Mouse (Mus musculus) heart, embryonic 12.5 days (tissue): ENCODE measurements around the gene Cdc16. TPM values are rescaled to one million over a fixed set of nuclear protein-coding genes. Genes with fewer than 3 reads are reported as not detected.
A peak's percentile ranks its signal among the peaks of the same experiment; 100 is the strongest.

Source experiments
- ATAC-seq: fragments of 200-750 bp; cut with Nextera tagmentation; 2 replicates; pipeline ENCODE4 v1.8.0; 2017; ENCODE audit warnings: moderate TSS enrichment, moderate library complexity; ENCODE audit not compliant: insufficient number of reproducible peaks, low FRiP score
- H3K27ac ChIP-seq: fragments of 300-500 bp; sonication (generic); 2 replicates; pipeline ENCODE4 v1.5.1; 2016; ENCODE audit warnings: mild to moderate bottlenecking, moderate library complexity; ENCODE audit not compliant: poor library complexity, severe bottlenecking
- H3K27me3 ChIP-seq: fragments of 300-500 bp; sonication (generic); replicated peaks from 2 replicates; pipeline ENCODE4 v1.6.1; 2016; ENCODE audit warnings: mild to moderate bottlenecking, moderate library complexity
- H3K36me3 ChIP-seq: fragments of 300-500 bp; sonication (generic); 2 replicates; pipeline ENCODE4 v1.6.1; 2016; ENCODE audit warnings: mild to moderate bottlenecking, moderate library complexity
- H3K4me1 ChIP-seq: fragments of 300-500 bp; sonication (generic); replicated peaks from 2 replicates; pipeline ENCODE4 v1.6.1; 2016; ENCODE audit warnings: mild to moderate bottlenecking
- H3K4me2 ChIP-seq: fragments of 300-500 bp; sonication (generic); 2 replicates; pipeline ENCODE4 v1.6.1; 2016; ENCODE audit warnings: mild to moderate bottlenecking, moderate library complexity
- H3K4me3 ChIP-seq: fragments of 300-500 bp; sonication (generic); 2 replicates; pipeline ENCODE4 v1.5.1; 2016; ENCODE audit warnings: mild to moderate bottlenecking
- H3K9ac ChIP-seq: fragments of 300-500 bp; sonication (generic); 2 replicates; pipeline ENCODE4 v1.6.1; 2016; ENCODE audit warnings: mild to moderate bottlenecking, moderate library complexity
- H3K9me3 ChIP-seq: fragments of 300-500 bp; sonication (generic); replicated peaks from 2 replicates; pipeline ENCODE4 v1.6.1; 2016; ENCODE audit warnings: mild to moderate bottlenecking, moderate library complexity
- WGBS: fragments of 180-500 bp; shearing (Covaris S2); methylation state at CpG from one replicate; pipeline ENCODE4 v1.1.7; 2016; 5-methylcytosine and 5-hydroxymethylcytosine counted together
- polyA plus RNA-seq: library from polyadenylated mRNA; unstranded; fragments of >200 nt; fragmentation: Nextera tagmentation; extraction: Ambion mirVana; gene quantifications from 2 replicates; pipeline ENCODE4 v1.2.1, GENCODE M21; 2016

Cdc16 gene
- polyA plus RNA-seq, 1 experiment from 2014 or later = 131 TPM

DNA sequence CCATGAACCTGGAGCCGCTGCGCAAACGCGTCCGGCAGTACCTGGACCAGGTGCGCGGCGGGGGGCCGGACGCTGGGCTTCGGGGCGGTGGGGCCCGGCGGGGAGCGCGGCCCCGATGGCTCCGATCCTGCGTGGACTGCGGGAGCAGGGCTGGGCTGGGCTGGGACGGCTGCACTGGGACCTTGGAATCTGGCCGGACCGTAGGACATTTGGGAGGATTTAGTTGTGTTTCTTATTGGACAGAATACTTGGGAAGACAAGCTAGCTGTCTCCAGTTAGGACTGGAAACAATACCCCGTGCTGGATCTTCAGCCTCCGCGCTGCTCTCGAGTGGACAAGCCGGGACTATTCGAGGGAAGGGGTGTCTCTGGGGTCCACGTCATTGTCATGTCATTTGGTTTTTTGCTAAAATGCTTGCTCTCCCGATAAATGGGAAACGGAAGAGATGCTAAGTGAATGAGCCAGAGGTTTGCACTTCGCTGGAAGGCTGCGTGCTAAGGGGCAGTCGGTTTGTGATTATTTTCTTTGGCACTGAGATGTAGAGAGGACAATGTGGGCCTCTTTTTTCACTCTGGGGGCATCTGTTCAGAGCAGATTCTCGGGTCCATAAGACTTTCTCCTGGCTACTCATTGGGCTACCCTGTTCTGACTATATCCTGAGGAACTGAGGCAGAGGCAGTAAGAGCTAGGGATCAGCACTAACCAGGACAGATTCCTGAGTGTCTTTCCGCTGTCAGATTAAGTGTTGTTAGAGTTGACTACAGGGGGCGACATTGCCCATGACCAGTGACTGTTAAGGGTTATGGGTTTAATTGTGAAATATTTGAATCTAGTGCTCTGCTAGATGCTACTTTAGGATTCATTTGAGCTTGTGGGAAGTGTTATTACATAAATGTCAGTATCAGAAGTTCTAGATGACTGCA is 590 bp downstream of the Cdc16 start:
- under 1% methylated on average over 38 of the region's 38 CpGs for WGBS

DNA sequence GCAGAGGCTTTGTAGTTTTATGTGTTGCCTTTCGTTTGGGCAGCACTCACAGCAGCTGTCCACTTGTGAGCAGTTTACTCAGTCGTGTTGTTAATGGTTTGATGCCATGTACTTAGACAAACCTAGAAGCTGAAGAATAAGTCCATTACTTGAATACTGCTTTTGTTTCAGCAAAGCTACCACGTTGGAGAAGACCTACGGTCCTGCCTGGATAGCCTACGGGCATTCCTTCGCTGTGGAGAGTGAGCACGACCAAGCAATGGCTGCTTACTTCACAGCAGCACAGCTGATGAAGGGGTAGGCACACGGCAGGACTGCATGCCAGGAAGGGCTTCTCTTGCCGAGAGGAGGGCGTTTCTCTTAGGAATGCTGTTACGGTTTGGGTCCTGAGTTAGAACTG is 11.7 kb downstream of the Cdc16 start:
- no peak overlapping the region for H3K4me2 ChIP-seq
- no peak for ATAC-seq
- H3K4me1 ChIP-seq = no peaks in the 10 kb centered on the region
- H3K4me3 ChIP-seq = no peak overlapping the region
- 90% methylated on average over 11 of the region's 11 CpGs for WGBS
- H3K36me3 ChIP-seq = peaks cover 87% of the 10 kb centered on the region
- H3K9me3 ChIP-seq = no peaks in the 10 kb centered on the region
- H3K27me3 ChIP-seq = no peaks in the 10 kb centered on the region
- no peak overlapping the region for H3K27ac ChIP-seq
- H3K9ac ChIP-seq = no peak overlapping the region

More for the DNA sequence above, 590 bp downstream of the Cdc16 start:
- ATAC-seq = peak; percentile 59
- H3K9ac ChIP-seq = peak overlapping the region; percentile 100
- peak overlapping the region; percentile 89 for H3K4me2 ChIP-seq
- H3K36me3 ChIP-seq = peaks cover 20% of the 10 kb centered on the region
- no peaks in the 10 kb centered on the region for H3K27me3 ChIP-seq
- peaks cover 15% of the 10 kb centered on the region for H3K4me1 ChIP-seq
- H3K9me3 ChIP-seq = no peaks in the 10 kb centered on the region
- peak overlapping the region; percentile 100 for H3K4me3 ChIP-seq
- peak overlapping the region; percentile 88 for H3K27ac ChIP-seq

DNA sequence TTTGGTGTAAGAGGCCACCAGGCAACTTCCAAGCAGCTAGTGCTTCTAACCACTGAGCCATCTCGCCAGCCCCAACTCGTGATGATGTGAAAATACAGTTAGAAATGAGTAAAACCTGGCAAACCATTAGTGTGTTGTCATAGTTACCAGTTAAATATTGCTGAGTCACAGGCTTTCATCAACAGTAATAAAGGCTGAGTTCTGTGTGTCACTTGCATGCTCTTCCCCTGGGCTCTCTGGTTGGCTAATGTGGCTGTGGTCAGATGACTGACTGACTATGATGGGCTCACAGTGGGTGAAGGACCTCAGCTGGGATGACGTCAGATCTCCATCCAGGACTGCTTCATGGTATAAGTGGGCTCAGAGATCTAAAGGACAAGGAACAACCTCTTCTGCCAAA is 23.1 kb downstream of the Cdc16 start:
- Histone ChIP-seq H3K36me3 (peaks cover 57% of the 10 kb centered on the region), H3K4me1 (peaks cover 7% of the 10 kb centered on the region), H3K9me3 (no peaks in the 10 kb centered on the region), H3K27ac (no peak overlapping the region), H3K27me3 (no peaks in the 10 kb centered on the region), H3K4me3 (no peak overlapping the region), H3K9ac (no peak overlapping the region), H3K4me2 (no peak overlapping the region)
- ATAC-seq = no peak
- WGBS = 84% methylated on average over 3 of the region's 3 CpGs

DNA sequence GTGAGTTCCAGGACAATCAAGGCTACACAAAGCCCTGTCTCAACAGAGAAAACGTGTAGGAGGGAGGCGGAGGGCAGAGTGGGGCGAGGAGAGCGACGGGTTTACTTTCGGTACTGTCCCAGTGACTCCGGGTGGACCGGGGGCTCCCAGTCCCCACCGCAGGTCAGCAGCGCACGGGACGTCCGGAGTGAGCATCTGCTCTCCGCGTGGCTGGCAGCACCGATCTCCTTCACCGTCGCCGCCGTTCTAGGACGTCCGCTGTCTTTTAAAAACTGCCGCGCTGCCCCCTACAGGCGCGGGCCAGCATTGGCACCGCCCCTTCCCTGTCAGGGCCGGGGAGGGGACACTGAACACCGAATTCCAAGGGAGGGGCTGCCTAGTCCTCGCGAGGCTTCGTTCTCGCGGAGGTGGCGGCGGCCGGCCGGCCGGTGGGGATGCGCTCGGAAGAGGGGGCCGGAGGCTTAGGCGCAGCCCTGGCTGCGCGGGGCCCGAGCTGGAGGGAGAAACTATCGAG is 27.8 kb downstream of the Cdc16 start, which contains the start of gene Upf3a:
TSS of gene Upf3a (plus strand) at position 366 of the 514 bp plus-strand sequence.
- Histone ChIP-seq H3K27ac (peak within 1 kb of the TSS; percentile 94), H3K9me3 (no peaks in the 10 kb centered on the region), H3K4me3 (peak within 1 kb of the TSS; percentile 81), H3K4me2 (peak within 1 kb of the TSS; percentile 77), H3K36me3 (peaks cover 43% of the 10 kb centered on the region), H3K4me1 (peaks cover 11% of the 10 kb centered on the region), H3K27me3 (no peaks in the 10 kb centered on the region), H3K9ac (peak within 1 kb of the TSS; percentile 84)
- ATAC-seq = peak; percentile 94
- under 1% methylated on average over 47 of the region's 47 CpGs for WGBS

DNA sequence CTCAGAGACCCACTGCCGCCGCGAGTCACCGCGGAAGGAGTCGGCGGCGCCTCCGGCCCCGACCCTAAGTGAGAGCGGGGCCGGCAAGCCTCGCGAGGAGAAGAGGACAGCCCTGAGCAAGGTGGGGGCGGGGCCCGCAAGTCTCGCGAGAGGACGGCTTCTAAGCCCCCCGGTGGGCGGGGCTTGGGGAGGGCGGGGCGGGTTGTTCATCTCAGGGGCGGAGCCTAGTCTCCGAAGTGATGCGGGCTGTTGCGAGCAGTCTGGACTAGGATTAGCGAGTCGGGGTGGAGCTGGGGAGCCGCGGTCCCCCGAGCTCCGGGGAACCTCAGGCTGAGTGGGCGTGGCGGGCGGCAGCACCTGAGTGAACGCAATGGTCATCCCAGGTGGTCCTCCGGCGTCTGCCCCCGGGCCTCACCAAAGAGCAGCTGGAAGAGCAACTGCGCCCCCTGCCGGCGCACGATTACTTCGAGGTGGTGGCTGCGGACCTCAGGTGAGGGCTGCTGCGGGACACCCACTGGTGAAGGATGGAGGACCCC is 28.4 kb downstream of the Cdc16 start:
- Histone ChIP-seq H3K4me1 (peaks cover 11% of the 10 kb centered on the region), H3K9ac (peak overlapping the region; percentile 84), H3K36me3 (peaks cover 39% of the 10 kb centered on the region), H3K27me3 (no peaks in the 10 kb centered on the region), H3K27ac (peak overlapping the region; percentile 94), H3K4me3 (peak overlapping the region; percentile 81), H3K4me2 (peak overlapping the region; percentile 77), H3K9me3 (no peaks in the 10 kb centered on the region)
- under 1% methylated on average over 45 of the region's 47 CpGs for WGBS
- peak; percentile 96 for ATAC-seq

DNA sequence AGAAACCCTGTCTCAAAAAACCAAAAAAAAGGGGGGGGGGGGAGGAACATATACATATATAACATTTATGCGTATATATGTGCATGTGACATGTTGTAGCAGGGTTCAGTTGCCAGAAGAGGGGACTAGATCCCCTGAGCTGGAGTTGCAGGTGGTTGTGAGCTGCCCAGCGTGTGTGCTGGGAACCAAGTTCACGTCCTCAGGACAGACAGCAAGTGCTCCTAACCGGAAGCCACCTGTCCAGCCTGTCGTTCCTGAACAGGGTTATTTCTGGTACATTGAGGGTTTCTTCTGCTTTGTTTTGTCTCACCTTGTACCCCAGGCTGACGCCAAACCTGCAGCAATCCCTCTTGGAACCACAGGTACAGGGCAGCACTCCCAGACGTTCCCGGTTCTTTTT is 32.1 kb downstream of the Cdc16 start:
- Histone ChIP-seq H3K9ac (no peak overlapping the region), H3K4me3 (no peak overlapping the region), H3K4me1 (peaks cover 7% of the 10 kb centered on the region), H3K9me3 (no peaks in the 10 kb centered on the region), H3K27me3 (no peaks in the 10 kb centered on the region), H3K4me2 (no peak overlapping the region), H3K36me3 (peaks cover 55% of the 10 kb centered on the region), H3K27ac (no peak overlapping the region)
- 94% methylated on average over 8 of the region's 8 CpGs for WGBS
- ATAC-seq = no peak

DNA sequence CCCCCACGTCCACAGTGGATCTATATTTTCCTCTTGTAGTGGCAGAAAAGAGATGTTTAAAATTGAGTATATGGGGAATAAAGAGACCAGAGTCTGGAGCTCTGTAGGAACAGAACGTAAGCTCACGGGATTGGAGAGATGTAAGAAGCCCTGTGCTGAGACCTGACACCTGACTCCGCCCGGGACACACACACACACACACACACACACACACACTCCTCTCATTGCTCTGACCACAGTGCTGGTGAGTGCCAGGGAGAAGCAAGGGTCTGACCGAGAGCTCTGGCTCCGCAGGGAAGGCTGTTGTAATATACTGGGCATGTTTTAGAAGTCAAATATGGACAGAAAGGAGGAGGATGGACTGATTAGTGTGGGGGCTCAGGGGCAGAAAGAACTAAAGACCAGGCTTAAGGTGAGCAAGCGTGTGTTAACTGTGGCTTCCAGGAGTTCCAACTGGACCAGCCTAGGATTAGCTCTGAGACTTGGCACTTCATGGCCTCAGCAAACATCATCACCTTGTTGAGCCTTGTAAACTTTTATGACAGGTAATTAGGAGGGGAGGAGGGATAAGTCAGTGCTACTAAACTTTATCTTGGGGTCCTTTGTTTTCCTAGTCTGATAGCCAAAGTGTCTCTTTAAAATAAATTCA is 35.7 kb downstream of the Cdc16 start:
- ATAC-seq = no peak
- Histone ChIP-seq H3K4me1 (no peaks in the 10 kb centered on the region), H3K36me3 (peaks cover 79% of the 10 kb centered on the region), H3K27me3 (no peaks in the 10 kb centered on the region), H3K4me3 (no peak overlapping the region), H3K4me2 (no peak overlapping the region), H3K9ac (no peak overlapping the region), H3K9me3 (no peaks in the 10 kb centered on the region), H3K27ac (no peak overlapping the region)
- 88% methylated on average over 8 of the region's 8 CpGs for WGBS

DNA sequence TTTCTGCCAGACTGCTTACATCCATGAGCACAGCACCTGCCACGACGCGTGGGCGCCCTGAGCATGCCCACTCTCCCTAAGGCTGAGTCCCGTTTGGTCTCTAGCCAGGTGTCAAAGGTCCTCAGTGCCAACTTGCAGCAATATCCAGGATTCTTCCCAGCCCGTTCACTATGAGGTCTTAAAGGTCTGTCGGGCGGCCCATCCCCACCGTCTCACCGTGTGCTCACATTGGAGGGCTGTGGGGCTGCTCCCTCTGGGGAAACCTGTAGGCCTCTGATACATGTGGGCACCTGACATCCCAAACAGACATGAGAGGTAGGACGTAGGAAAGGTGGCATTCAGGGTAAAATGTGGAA is 36.2 kb downstream of the Cdc16 start:
- no peaks in the 10 kb centered on the region for H3K4me1 ChIP-seq
- no peaks in the 10 kb centered on the region for H3K9me3 ChIP-seq
- H3K9ac ChIP-seq = no peak overlapping the region
- WGBS = 93% methylated on average over 11 of the region's 11 CpGs
- no peak overlapping the region for H3K4me2 ChIP-seq
- no peak overlapping the region for H3K4me3 ChIP-seq
- H3K27ac ChIP-seq = no peak overlapping the region
- no peaks in the 10 kb centered on the region for H3K27me3 ChIP-seq
- peaks cover 80% of the 10 kb centered on the region for H3K36me3 ChIP-seq
- no peak for ATAC-seq

DNA sequence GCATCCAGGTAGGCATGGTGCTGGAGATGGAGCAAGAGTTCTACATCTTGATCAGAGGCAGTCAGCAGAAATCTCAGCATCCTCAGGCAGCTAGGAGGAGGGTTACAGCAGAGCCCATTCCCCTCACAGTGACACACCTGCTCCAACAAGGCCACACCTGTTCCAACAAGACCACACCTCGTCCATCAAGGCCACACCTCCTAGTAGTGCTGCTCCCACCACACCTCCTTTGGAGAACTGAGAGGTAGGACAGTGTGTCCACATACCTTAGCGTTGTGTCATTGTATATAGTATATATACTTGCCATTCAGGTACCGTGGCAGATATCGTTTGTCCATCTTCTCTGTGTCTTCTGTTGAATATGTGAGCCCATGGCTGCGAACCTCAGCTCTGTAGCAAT is 40.2 kb downstream of the Cdc16 start:
- Histone ChIP-seq H3K27me3 (no peaks in the 10 kb centered on the region), H3K4me3 (no peak overlapping the region), H3K9ac (no peak overlapping the region), H3K36me3 (peaks cover 62% of the 10 kb centered on the region), H3K9me3 (no peaks in the 10 kb centered on the region), H3K4me1 (peaks cover 4% of the 10 kb centered on the region; the same call in 1 of the 2 replicates), H3K4me2 (no peak overlapping the region), H3K27ac (no peak overlapping the region)
- 94% methylated on average over 5 of the region's 5 CpGs for WGBS
- no peak for ATAC-seq

DNA sequence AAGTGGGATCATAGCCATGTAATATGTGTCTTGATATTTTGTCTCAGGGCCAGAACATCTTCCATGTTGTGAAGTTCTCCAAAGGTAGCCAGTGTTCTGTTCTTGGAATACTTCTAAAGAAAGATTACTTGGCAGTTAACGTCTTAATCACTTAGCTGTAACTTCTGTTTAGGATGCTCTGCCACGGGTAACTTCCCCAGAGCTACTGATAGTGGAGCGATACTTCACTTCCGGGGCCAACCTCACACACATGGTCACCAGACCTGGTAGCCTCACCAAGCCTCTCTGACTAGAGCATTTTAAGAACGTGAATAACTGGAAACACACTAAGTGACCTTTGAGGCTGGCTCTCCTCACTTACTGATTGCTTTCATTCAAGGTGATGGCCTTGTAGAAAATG is 42.1 kb downstream of the Cdc16 start:
- Histone ChIP-seq H3K4me2 (no peak overlapping the region), H3K4me3 (no peak overlapping the region), H3K4me1 (peaks cover 4% of the 10 kb centered on the region; the same call in 1 of the 2 replicates), H3K9ac (no peak overlapping the region), H3K9me3 (no peaks in the 10 kb centered on the region), H3K27me3 (no peaks in the 10 kb centered on the region), H3K27ac (no peak overlapping the region), H3K36me3 (peaks cover 44% of the 10 kb centered on the region)
- no peak for ATAC-seq
- 84% methylated on average over 5 of the region's 5 CpGs for WGBS

DNA sequence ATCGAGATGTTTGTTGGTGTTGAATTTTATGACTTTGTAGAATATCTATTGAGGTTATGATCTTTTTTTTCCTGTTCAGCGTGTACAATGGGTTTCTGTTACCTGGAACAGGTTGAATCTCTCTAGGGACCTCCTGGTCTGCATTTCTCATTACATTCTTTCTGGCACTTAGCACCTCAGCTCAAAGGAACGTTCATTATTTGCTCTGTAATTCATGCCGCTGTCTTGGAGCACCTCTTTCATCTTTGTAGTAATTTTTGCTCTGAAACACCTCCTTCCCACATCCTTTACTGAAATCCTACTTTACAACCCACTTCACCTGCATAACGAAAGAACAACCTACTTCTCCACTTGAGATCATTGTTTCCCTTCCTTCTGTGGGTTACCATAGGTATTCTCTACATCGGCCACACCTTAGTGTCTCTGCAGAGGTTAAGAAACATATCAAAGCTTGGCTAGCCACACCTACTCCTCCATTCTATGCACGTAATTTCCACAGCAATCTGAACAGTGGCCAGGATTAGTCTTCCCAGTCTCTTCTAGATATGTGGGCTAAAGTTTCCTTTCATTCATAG is 71.2 kb downstream of the Cdc16 start:
- 64% methylated on average over 7 of the region's 7 CpGs for WGBS
- ATAC-seq = no peak

More for the DNA sequence above, 71.2 kb downstream of the Cdc16 start:
- Histone ChIP-seq H3K9ac (no peak overlapping the region), H3K27me3 (no peaks in the 10 kb centered on the region), H3K9me3 (no peaks in the 10 kb centered on the region), H3K4me2 (no peak overlapping the region), H3K27ac (no peak overlapping the region), H3K36me3 (no peaks in the 10 kb centered on the region), H3K4me3 (no peak overlapping the region), H3K4me1 (no peaks in the 10 kb centered on the region)
